Mouse (Mus musculus): ENCODE results near the gene Creb3l2.

The Creb3l2 gene

DNA sequence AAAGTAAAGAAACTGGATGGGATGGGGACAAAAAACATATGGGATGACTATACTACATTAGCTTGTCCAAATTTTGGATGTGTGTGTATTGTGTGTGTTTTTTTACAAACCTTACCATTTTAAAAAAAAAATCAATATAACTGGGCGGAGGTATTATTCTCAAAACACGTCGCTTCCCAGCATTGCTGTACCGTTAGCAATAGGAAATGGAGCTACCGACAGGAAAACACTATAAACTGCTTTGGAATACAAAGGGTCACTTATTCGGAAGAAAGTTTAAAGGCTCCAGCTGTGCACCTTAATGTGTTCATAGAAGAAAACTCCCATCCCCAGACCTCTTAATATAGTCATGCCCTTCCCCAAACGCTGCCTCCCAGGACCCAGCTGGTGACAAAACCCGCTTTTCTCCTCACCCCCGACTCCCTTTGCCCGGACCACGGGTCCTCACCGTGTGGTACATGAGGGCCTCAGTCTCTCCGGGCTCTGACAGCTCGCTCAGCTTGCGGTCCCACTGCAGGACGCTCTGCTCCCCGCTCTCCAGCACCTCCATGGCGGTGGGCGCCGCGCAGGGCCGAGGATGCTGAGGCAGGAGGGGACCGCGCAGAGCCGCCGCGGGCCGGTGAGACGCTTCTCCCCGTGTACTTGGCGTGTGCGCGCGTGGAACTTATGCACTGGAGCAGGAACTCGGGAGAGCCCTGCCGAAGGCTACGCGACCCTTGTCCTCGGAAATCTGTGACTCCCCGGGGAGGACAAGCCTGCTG lies 515 bp downstream of the Creb3l2 start:
- no peak for DNase-seq

- DNase-seq = peak; percentile 52
These were observed 1.3 kb downstream of the Creb3l2 start for GRCm38 (mm10) chr6:37440491-37441250.

GRCm38 (mm10) chr6:37439676-37440490 lies 2.1 kb downstream of the Creb3l2 start:
- peak; percentile 46 for DNase-seq

GRCm38 (mm10) chr6:37438510-37438909 lies 3.4 kb downstream of the Creb3l2 start:
- no peak for DNase-seq

- DNase-seq = no peak
These were observed 4.9 kb downstream of the Creb3l2 start for GRCm38 (mm10) chr6:37437086-37437485.

- no peak for DNase-seq
These were observed 6.6 kb downstream of the Creb3l2 start for GRCm38 (mm10) chr6:37435391-37435790.

DNA sequence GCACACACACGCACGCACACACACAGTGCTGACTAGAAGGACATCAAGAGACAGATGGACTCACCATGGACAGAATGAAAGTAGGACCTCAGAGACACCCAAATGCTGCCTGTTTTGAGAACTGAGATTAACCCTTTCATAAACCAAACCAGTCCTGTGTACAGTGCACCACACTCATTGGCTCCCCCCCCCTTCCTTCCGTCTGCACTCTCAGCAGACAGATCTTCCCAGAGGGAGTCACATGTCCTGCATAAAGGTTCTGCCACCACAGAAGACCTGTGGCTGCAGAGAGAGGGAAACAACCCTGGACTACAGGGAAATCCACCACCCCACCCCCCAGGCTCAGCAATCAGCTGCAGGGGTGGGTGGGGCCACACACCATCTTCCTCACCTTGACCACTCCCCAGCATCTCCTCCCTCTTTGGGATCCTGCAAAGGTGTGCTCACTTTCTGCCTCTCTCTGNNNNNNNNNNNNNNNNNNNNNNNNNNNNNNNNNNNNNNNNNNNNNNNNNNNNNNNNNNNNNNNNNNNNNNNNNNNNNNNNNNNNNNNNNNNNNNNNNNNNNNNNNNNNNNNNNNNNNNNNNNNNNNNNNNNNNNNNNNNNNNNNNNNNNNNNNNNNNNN lies 12.0 kb downstream of the Creb3l2 start:
- DNase-seq = no peak

GRCm38 (mm10) chr6:37428947-37429346 lies 13.0 kb downstream of the Creb3l2 start:
- DNase-seq = no peak

DNA sequence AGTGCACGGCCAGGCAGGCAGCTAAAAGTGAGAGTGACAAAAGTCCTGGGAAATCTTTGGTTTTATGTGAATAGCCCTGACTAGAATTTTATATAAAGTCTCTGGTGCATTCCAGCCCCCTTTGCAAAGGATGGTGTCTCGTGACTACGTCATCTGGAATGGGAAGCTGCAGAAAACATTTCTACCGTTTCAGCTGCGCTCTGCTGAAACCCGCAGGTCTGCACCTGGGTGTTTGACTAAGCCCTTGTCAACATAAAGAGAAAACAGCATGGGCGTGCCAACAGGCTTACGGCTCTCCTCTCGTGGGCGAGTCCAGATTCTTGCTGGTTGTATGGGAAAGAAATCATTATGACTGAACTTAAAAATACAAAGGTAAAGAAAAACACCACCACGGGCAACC lies 13.9 kb downstream of the Creb3l2 start:
- DNase-seq = no peak

DNA sequence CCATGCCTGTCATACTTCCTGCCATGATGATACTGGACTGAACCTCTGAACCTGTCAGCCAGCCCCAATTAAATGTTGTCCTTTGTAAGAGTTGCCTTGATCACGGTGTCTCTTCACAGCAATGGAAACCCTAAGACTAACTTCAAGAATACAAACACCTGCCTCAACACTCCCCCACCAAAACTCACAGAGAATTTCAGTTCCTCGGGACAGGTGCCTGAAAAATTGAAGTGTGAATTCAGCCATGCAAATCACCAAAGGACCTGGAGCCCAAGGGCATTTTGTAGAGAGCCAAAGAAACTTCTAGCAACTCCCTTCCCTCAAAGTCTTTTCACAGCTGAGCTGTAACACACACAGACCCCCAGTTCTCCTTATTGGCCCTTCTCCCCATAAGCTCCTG lies 15.3 kb downstream of the Creb3l2 start:
- no peak for DNase-seq

DNA sequence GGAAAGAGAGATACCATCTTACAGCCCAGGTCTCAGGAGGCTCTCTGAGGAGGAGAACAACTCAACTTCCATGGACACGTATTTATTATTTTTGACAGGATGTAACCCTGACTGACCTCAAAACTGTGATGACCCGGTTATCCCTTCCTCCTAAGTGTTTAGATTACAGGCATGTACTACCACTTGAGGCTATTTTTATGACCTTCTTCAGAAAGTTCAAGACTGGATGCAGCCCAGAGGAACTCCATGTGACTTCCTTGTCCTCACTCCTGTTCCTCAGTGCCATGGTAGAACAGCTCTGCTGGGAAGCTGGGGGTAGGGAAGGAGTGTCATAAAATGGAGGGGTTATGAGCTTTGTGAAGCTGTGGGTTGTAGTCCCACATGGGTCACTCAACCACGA lies 16.1 kb downstream of the Creb3l2 start:
- no peak for DNase-seq

DNA sequence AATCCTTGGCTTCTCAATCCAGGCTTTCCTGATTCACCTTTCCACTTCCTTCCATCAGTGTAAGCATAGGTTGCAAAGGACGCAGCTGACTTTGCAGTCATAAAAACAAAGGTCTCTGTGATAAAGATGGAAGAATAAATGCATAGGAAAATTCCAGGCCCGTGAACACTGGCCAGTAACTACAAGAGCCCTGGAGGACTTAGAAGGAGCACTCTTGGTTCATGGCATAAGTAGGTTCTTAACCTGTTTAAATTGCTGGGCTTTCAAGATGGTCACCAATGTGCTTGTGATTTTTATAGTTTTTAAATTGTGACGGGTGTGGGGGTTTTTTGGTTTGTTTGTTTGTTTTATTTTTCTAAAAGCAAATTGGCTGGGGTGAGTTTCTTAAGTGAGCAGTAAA lies 16.9 kb downstream of the Creb3l2 start:
- no peak for DNase-seq

DNA sequence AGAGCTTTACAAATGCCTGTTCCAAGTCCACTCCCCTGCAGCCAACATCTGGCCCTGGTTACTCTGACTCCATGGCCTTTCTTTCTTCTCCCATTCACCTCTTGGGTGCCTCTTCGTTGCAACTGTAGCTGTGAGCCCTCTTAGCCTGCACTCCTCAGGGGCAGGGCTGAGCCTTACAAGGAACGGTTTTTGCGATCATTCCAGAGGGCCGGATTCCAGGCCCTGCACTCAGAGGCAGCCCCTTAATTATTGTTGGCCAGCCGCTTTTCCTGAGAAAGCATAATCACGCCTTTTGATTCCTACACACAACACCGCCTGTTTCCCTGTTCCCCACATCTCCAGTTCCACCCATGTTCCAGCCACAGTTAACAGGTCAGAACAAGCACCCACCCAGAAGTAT lies 17.6 kb downstream of the Creb3l2 start:
- no peak for DNase-seq

- DNase-seq = no peak
These were observed 18.6 kb downstream of the Creb3l2 start for GRCm38 (mm10) chr6:37423386-37423785.

DNA sequence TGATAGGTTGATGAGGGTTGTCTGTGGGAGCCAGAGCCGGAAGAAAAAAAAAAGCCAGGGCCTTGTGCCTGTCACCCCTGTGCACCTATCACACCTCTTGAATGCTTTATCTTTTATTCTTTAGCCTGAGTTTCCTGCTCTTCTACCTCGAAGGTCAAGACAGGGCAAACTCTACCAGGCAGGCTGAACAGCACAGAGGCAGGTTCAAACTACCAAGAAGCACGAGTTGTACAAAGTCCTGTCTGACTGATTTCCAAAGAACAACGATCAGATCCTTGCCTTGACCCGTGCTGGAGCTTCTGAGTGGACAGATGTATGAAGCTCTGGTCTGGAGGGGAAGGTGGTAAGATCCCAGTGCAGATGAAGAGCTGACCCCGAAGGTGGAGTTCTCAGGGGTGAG lies 20.8 kb downstream of the Creb3l2 start:
- no peak for DNase-seq

DNA sequence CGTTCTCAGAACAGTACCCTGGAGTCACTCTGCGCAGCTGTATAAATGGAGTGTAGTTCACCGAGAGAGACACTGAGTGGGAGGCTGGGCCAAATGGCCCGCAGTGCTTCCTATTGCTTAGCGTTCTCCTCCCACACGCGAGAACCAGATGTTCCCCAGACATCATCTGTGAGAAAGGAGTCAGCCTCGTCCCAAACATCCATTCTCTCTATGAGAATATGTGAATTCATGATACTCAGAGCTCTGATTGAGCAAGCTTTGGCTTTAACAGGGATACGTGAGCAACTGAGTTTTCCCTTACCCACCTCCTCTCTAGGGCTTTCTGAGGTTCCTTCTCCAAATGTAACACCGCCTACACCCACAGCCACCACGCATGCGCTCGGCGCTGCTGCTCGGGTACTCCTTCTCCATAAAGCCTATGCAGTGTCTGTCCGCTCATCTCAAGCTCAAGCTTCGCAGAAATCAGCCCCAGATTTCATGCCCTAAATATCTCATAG lies 22.5 kb downstream of the Creb3l2 start:
- no peak for DNase-seq

GRCm38 (mm10) chr6:37418931-37419330 lies 23.0 kb downstream of the Creb3l2 start:
- no peak for DNase-seq

DNA sequence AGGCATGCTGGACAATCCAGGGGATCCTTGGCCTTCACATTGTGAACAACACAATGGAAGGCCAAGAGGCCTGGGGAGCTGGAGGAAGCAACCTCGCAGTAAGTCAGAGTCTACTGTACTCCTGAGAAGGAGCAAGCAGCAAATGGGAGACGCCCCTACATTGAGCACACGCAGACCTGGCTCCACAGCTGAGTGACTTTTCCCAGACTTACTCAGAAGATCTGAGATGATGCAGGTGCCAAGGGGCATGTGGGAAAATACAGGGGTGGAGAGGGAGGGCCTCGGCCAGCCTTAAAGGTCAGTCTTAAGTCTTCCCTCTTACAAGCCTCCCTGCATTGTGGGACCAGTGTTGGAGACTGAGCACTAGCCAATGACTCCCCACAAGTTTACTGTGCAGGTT lies 25.2 kb downstream of the Creb3l2 start:
- DNase-seq = no peak

GRCm38 (mm10) chr6:37415505-37415904 lies 26.4 kb downstream of the Creb3l2 start:
- DNase-seq = no peak

GRCm38 (mm10) chr6:37415034-37415433 lies 26.9 kb downstream of the Creb3l2 start:
- peak; percentile 69 for DNase-seq

GRCm38 (mm10) chr6:37414576-37414975 lies 27.4 kb downstream of the Creb3l2 start:
- no peak for DNase-seq

DNA sequence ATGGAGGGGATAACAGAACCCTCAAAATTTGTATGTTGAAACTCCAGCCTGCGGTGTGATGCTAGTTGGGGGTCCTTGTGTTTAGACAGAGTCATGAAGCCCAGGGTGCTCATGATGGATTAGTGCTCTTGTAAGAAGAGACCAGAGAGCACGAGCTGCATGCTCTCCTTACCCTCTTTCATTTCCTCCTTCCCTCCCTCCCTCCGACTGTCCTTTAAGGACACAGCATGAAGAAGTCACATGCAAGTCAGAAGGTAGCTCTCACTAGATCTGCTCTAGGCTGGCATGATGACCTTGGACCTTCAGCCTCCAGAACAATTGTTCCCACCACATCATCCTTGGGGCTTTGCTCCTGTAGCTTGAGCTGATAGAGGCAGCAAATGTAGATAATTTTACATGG lies 30.2 kb downstream of the Creb3l2 start:
- no peak for DNase-seq

- DNase-seq = no peak
These were observed 32.1 kb downstream of the Creb3l2 start for GRCm38 (mm10) chr6:37409829-37410228.

All from embryo, embryonic 11 days (tissue).